Comparison of ENCODE assay signal across 8 mouse cellular contexts in genomic region chr1:166378431-166379012, GRCm38 (mm10). TPM values are rescaled to one million over a fixed set of nuclear protein-coding genes. Genes with fewer than 3 reads are reported as not detected.
DNase-seq lines count a peak whose midpoint lies in the region; ATAC-seq lines count a peak whose summit lies in the region.

No protein-coding gene starts in this region.

- H3K4me1 ChIP-seq in kidney, embryonic 15.5 days, result peaks cover 25% of the 10 kb centered on the region
- H3K4me1 ChIP-seq in hindbrain, embryonic 13.5 days (replicated peaks), result peaks cover 28% of the 10 kb centered on the region
- peaks cover 18% of the 10 kb centered on the region for H3K4me1 ChIP-seq in midbrain, embryonic 15.5 days

- H3K9me3 ChIP-seq in kidney, embryonic 15.5 days (replicated peaks), result no peaks in the 10 kb centered on the region
- 0 out of 2 replicates have a peak, but pooled peaks cover 5% of the 10 kb centered on the region for H3K9me3 ChIP-seq in hindbrain, embryonic 13.5 days
- no peaks in the 10 kb centered on the region for H3K9me3 ChIP-seq in midbrain, embryonic 15.5 days

- peak overlapping the region; percentile 66 for H3K4me2 ChIP-seq in kidney, embryonic 15.5 days
- peak overlapping the region; percentile 68 for H3K4me2 ChIP-seq in hindbrain, embryonic 13.5 days
- peak overlapping the region; percentile 77 for H3K4me2 ChIP-seq in midbrain, embryonic 15.5 days

- ATAC-seq in kidney, embryonic 15.5 days (replicated peaks; ENCODE audit: low FRiP score), result no peak; the same call in 1 of the 2 replicates
- ATAC-seq in hindbrain, embryonic 13.5 days (ENCODE audit: low FRiP score), result peak; percentile 7; the same call in 1 of the 2 replicates
- ATAC-seq in midbrain, embryonic 15.5 days (replicated peaks), result peak; percentile 4

- WGBS in kidney, embryonic 15.5 days, result 5% methylated on average over 21 of the region's 21 CpGs
- 6% methylated on average over 21 of the region's 21 CpGs for WGBS in hindbrain, embryonic 13.5 days
- WGBS in midbrain, embryonic 15.5 days, result 4% methylated on average over 20 of the region's 21 CpGs

- DNase-seq in kidney, postnatal 4 days, result no peak
- DNase-seq in c-Kit-positive CD71-positive TER-119-negative erythroid progenitor cells, embryonic 14.5 days (ENCODE audit: low read depth), result peak; percentile 17
- no peak for DNase-seq in left cerebral cortex, adult 8-10 months (ENCODE audit: low spot score in 2 of 2)
- no peak for DNase-seq in ovary, postnatal 10 days (ENCODE audit: low spot score)
- no peak for DNase-seq in testis, postnatal 10 days (ENCODE audit: low spot score)

- no peaks in the 10 kb centered on the region for H3K27me3 ChIP-seq in kidney, embryonic 15.5 days
- no peaks in the 10 kb centered on the region for H3K27me3 ChIP-seq in hindbrain, embryonic 13.5 days
- H3K27me3 ChIP-seq in midbrain, embryonic 15.5 days (replicated peaks), result no peaks in the 10 kb centered on the region

- H3K36me3 ChIP-seq in kidney, embryonic 15.5 days, result peaks cover 11% of the 10 kb centered on the region
- peaks cover 11% of the 10 kb centered on the region for H3K36me3 ChIP-seq in hindbrain, embryonic 13.5 days
- 0 out of 2 replicates have a peak, but pooled peaks cover 5% of the 10 kb centered on the region for H3K36me3 ChIP-seq in midbrain, embryonic 15.5 days (replicated peaks)

- H3K9ac ChIP-seq in kidney, embryonic 15.5 days, result peak overlapping the region; percentile 56
- H3K9ac ChIP-seq in hindbrain, embryonic 13.5 days, result peak overlapping the region; percentile 76
- peak overlapping the region; percentile 76 for H3K9ac ChIP-seq in midbrain, embryonic 15.5 days

- H3K27ac ChIP-seq in kidney, embryonic 15.5 days, result peak overlapping the region; percentile 76
- H3K27ac ChIP-seq in hindbrain, embryonic 13.5 days, result peak overlapping the region; percentile 79
- H3K27ac ChIP-seq in midbrain, embryonic 15.5 days, result peak overlapping the region; percentile 85

- H3K4me3 ChIP-seq in kidney, embryonic 15.5 days (replicated peaks), result peak overlapping the region; percentile 94
- peak overlapping the region; percentile 95 for H3K4me3 ChIP-seq in hindbrain, embryonic 13.5 days
- H3K4me3 ChIP-seq in midbrain, embryonic 15.5 days, result peak overlapping the region; percentile 73

RNA-seq across cellular contexts. Expression of gene Tada1, which starts 0.4 kb away (rescaled TPM):
- polyA plus RNA-seq in kidney, embryonic 15.5 days (2015; fragmentation: Nextera tagmentation; extraction: Ambion mirVana), result 57.6 and 58.3 TPM in 2 replicates
- polyA plus RNA-seq in hindbrain, embryonic 13.5 days (2015; fragmentation: Nextera tagmentation; extraction: Ambion mirVana), result 73.8 and 77.0 TPM in 2 replicates
- polyA plus RNA-seq in midbrain, embryonic 15.5 days (2015; fragmentation: Nextera tagmentation; extraction: Ambion mirVana), result 90.5 and 94.9 TPM in 2 replicates
- total RNA-seq in left cerebral cortex, adult 8-10 months (2022), result 10 to 100 TPM; 33.4 to 37.7 (median 33.6) TPM

RNA-seq across cellular contexts. Expression of gene Pogk, which starts 31.1 kb away (rescaled TPM):
- polyA plus RNA-seq in kidney, embryonic 15.5 days (2015; fragmentation: Nextera tagmentation; extraction: Ambion mirVana), result 14.7 and 14.8 TPM in 2 replicates
- 38.8 and 41.7 TPM in 2 replicates for polyA plus RNA-seq in hindbrain, embryonic 13.5 days (2015; fragmentation: Nextera tagmentation; extraction: Ambion mirVana)
- 36.7 and 41.3 TPM in 2 replicates for polyA plus RNA-seq in midbrain, embryonic 15.5 days (2015; fragmentation: Nextera tagmentation; extraction: Ambion mirVana)
- total RNA-seq in left cerebral cortex, adult 8-10 months (2022), result 10 to 100 TPM; 41.1 to 43.6 (median 42.4) TPM
